Mouse (Mus musculus) heart, embryonic 10.5 days (tissue): Measurements from ENCODE around the gene Aldh3b3. TPM values are rescaled to one million over a fixed set of nuclear protein-coding genes. Genes with fewer than 3 reads are reported as not detected.

Experiments
- DNase-seq: peaks from one replicate; pipeline ENCODE4 v3.0.0-alpha.2; 2017; ENCODE audit warnings: low spot score
- H3K27ac ChIP-seq: fragments of 300-500 bp; sonication (generic); 2 replicates; pipeline ENCODE4 v1.5.1; 2016; ENCODE audit warnings: mild to moderate bottlenecking
- H3K27me3 ChIP-seq: fragments of 300-500 bp; sonication (generic); 2 replicates; pipeline ENCODE4 v1.6.1; 2016; ENCODE audit warnings: mild to moderate bottlenecking; ENCODE audit not compliant: poor library complexity, insufficient read depth, severe bottlenecking
- H3K36me3 ChIP-seq: fragments of 300-500 bp; sonication (generic); 2 replicates; pipeline ENCODE4 v1.6.1; 2016; ENCODE audit warnings: mild to moderate bottlenecking, moderate library complexity
- H3K4me1 ChIP-seq: fragments of 300-500 bp; sonication (generic); 2 replicates; pipeline ENCODE4 v1.6.1; 2016; ENCODE audit warnings: mild to moderate bottlenecking
- H3K4me3 ChIP-seq: fragments of 300-500 bp; sonication (generic); 2 replicates; pipeline ENCODE4 v1.5.1; 2016; ENCODE audit warnings: mild to moderate bottlenecking, moderate library complexity
- H3K9me3 ChIP-seq: fragments of 300-500 bp; sonication (generic); 2 replicates; pipeline ENCODE4 v1.6.1; 2016; ENCODE audit warnings: mild to moderate bottlenecking, moderate library complexity
- WGBS: fragments of 180-500 bp; shearing (Covaris S2); methylation state at CpG from one replicate; pipeline ENCODE4 v1.1.7; 2016; 5-methylcytosine and 5-hydroxymethylcytosine counted together
- polyA plus RNA-seq: library from polyadenylated mRNA; unstranded; fragments of >200 nt; fragmentation: Nextera tagmentation; extraction: Ambion mirVana; gene quantifications from 2 replicates; pipeline ENCODE4 v1.2.1, GENCODE M21; 2016

The Aldh3b3 gene
- polyA plus RNA-seq, 1 experiment from 2014 or later = not detected

- Histone ChIP-seq H3K4me3 (no peak overlapping the region), H3K9me3 (no peaks in the 10 kb centered on the region), H3K36me3 (no peaks in the 10 kb centered on the region), H3K27ac (no peak overlapping the region), H3K4me1 (peaks cover 39% of the 10 kb centered on the region), H3K27me3 (peaks cover 6% of the 10 kb centered on the region; the same call in 1 of the 2 replicates)
- DNase-seq = no peak
- WGBS = 60% methylated on average over 6 of the region's 6 CpGs
Measured at GRCm38 (mm10) chr19:3926685-3927084, 31.8 kb upstream of the Aldh3b3 start.

GRCm38 (mm10) chr19:3927989-3928388 lies 30.5 kb upstream of the Aldh3b3 start:
- no peak for DNase-seq
- peaks cover 6% of the 10 kb centered on the region; the same call in 1 of the 2 replicates for H3K27me3 ChIP-seq
- no peaks in the 10 kb centered on the region for H3K9me3 ChIP-seq
- WGBS = 86% methylated on average over 4 of the region's 4 CpGs
- peaks cover 34% of the 10 kb centered on the region for H3K4me1 ChIP-seq
- no peak overlapping the region for H3K27ac ChIP-seq
- no peaks in the 10 kb centered on the region for H3K36me3 ChIP-seq
- no peak overlapping the region for H3K4me3 ChIP-seq

- WGBS = 79% methylated on average over 4 of the region's 4 CpGs
- no peaks in the 10 kb centered on the region for H3K9me3 ChIP-seq
- peaks cover 6% of the 10 kb centered on the region; the same call in 1 of the 2 replicates for H3K27me3 ChIP-seq
- no peaks in the 10 kb centered on the region for H3K36me3 ChIP-seq
- DNase-seq = no peak
- H3K4me3 ChIP-seq = no peak overlapping the region
- peak overlapping the region; percentile 56 for H3K27ac ChIP-seq
- peaks cover 27% of the 10 kb centered on the region for H3K4me1 ChIP-seq
Measured at GRCm38 (mm10) chr19:3928779-3929178, 29.7 kb upstream of the Aldh3b3 start.

GRCm38 (mm10) chr19:3929211-3929941 lies 29.1 kb upstream of the Aldh3b3 start, which contains the start of gene Aldh3b1:
Gene Aldh3b1 (minus strand): TSS chr19:3929808.
- no peak for DNase-seq
- Histone ChIP-seq H3K4me3 (peak within 1 kb of the TSS; percentile 18; the same call in 1 of the 2 replicates), H3K9me3 (no peaks in the 10 kb centered on the region), H3K36me3 (no peaks in the 10 kb centered on the region), H3K4me1 (peaks cover 21% of the 10 kb centered on the region), H3K27me3 (peaks cover 6% of the 10 kb centered on the region; the same call in 1 of the 2 replicates), H3K27ac (peak within 1 kb of the TSS; percentile 78)
- 53% methylated on average over 12 of the region's 12 CpGs for WGBS

GRCm38 (mm10) chr19:3930262-3931057 lies 28.0 kb upstream of the Aldh3b3 start:
- H3K36me3 ChIP-seq = no peaks in the 10 kb centered on the region
- H3K4me1 ChIP-seq = peaks cover 26% of the 10 kb centered on the region
- H3K9me3 ChIP-seq = no peaks in the 10 kb centered on the region
- 71% methylated on average over 21 of the region's 21 CpGs for WGBS
- H3K4me3 ChIP-seq = no peak overlapping the region
- H3K27ac ChIP-seq = peak overlapping the region; percentile 78
- peaks cover 6% of the 10 kb centered on the region; the same call in 1 of the 2 replicates for H3K27me3 ChIP-seq
- DNase-seq = no peak

GRCm38 (mm10) chr19:3931716-3932115 lies 26.7 kb upstream of the Aldh3b3 start:
- H3K4me3 ChIP-seq = no peak overlapping the region
- peaks cover 30% of the 10 kb centered on the region for H3K4me1 ChIP-seq
- 86% methylated on average over 9 of the region's 9 CpGs for WGBS
- no peak for DNase-seq
- no peak overlapping the region for H3K27ac ChIP-seq
- peaks cover 13% of the 10 kb centered on the region for H3K27me3 ChIP-seq
- H3K36me3 ChIP-seq = no peaks in the 10 kb centered on the region
- H3K9me3 ChIP-seq = no peaks in the 10 kb centered on the region

- Histone ChIP-seq H3K4me1 (peaks cover 22% of the 10 kb centered on the region), H3K27ac (peak within 1 kb of the TSS; percentile 79), H3K9me3 (no peaks in the 10 kb centered on the region), H3K4me3 (peak within 1 kb of the TSS; percentile 70), H3K36me3 (no peaks in the 10 kb centered on the region), H3K27me3 (peaks cover 19% of the 10 kb centered on the region)
- no peak for DNase-seq
- WGBS = 6% methylated on average over 42 of the region's 42 CpGs
Measured at GRCm38 (mm10) chr19:3935032-3935895, 23.2 kb upstream of the Aldh3b3 start, which contains the start of gene Unc93b1. Gene Unc93b1 (plus strand): TSS chr19:3935186.

- 7% methylated on average over 22 of the region's 22 CpGs for WGBS
- DNase-seq = no peak
- H3K27me3 ChIP-seq = peaks cover 13% of the 10 kb centered on the region
- no peaks in the 10 kb centered on the region for H3K36me3 ChIP-seq
- peaks cover 15% of the 10 kb centered on the region for H3K4me1 ChIP-seq
- peak overlapping the region; percentile 70 for H3K4me3 ChIP-seq
- H3K27ac ChIP-seq = peak overlapping the region; percentile 79
- no peaks in the 10 kb centered on the region for H3K9me3 ChIP-seq
Measured at GRCm38 (mm10) chr19:3935896-3936850, 22.3 kb upstream of the Aldh3b3 start.

- Histone ChIP-seq H3K36me3 (no peaks in the 10 kb centered on the region), H3K27ac (no peak overlapping the region), H3K27me3 (peaks cover 29% of the 10 kb centered on the region), H3K4me3 (no peak overlapping the region), H3K9me3 (no peaks in the 10 kb centered on the region), H3K4me1 (peaks cover 11% of the 10 kb centered on the region)
- WGBS = 74% methylated on average over 7 of the region's 7 CpGs
- DNase-seq = no peak
Measured at GRCm38 (mm10) chr19:3942315-3942714, 16.1 kb upstream of the Aldh3b3 start.

- no peak for DNase-seq
Measured at GRCm38 (mm10) chr19:3942986-3943735, 15.3 kb upstream of the Aldh3b3 start.

More at GRCm38 (mm10) chr19:3942986-3943735, 15.3 kb upstream of the Aldh3b3 start:
- Histone ChIP-seq H3K27me3 (peaks cover 36% of the 10 kb centered on the region), H3K9me3 (no peaks in the 10 kb centered on the region), H3K4me1 (peaks cover 11% of the 10 kb centered on the region), H3K36me3 (no peaks in the 10 kb centered on the region), H3K27ac (no peak overlapping the region), H3K4me3 (peak overlapping the region; percentile 13)
- 17% methylated on average over 27 of the region's 27 CpGs for WGBS
